Comparison of ENCODE assay signal across 11 mouse cellular contexts in genomic region chr9:59056281-59056680, GRCm38 (mm10). TPM values are rescaled to one million over a fixed set of nuclear protein-coding genes. Genes with fewer than 3 reads are reported as not detected.
DNase-seq lines count a peak whose midpoint lies in the region.
"Had no signal": no experiment of that assay in that cellular context is flagged by ENCODE, and none has a peak within 500 bp of the region (broad histone marks: within the 10 kb centered on the region; RNA-seq: fewer than 3 reads in every experiment).

No protein-coding gene starts in this region.

- peak; percentile 43 for DNase-seq in heart, adult 18-20 months
- no peak for DNase-seq in heart, postnatal 4 days
- peak; percentile 82 for DNase-seq in adrenal gland, adult 2 months
- peak; percentile 9 to 24 for DNase-seq in heart, postnatal 14 days
- DNase-seq in lung, postnatal 25 days (ENCODE audit: low spot score): peak; percentile 66
- no peak for DNase-seq in layer of hippocampus, postnatal 36 days
- DNase-seq in urinary bladder, postnatal 10 days (ENCODE audit: low spot score): no peak
- no peak for DNase-seq in left cerebral cortex, adult 9 months (ENCODE audit: low spot score in 2 of 2)
- DNase-seq: liver; right cerebral cortex, adult 18-20 months; thymus, adult 2 months had no signal

- intact Hi-C loops in heart, postnatal 14 days (cut with DNase I): no loop called here

RNA-seq across cellular contexts. Expression of gene Neo1, which starts 20.0 kb away (rescaled TPM):
- total RNA-seq in heart, adult 18-20 months (2021): 10 to 100 TPM; 47.4 to 51.6 TPM
- 10 to 100 TPM; 72.3 to 72.8 TPM for total RNA-seq in heart, postnatal 4 days (2021)
- 10 to 100 TPM; 46.6 to 65.6 TPM for total RNA-seq in adrenal gland, adult 2 months (2021)
- 24.3 and 26.1 TPM in 2 replicates for polyA plus RNA-seq in adrenal gland, adult 2 months (2012; rRNA removed)
- 10 to 100 TPM; 44.4 to 50.3 TPM for total RNA-seq in heart, postnatal 14 days (2021)
- 10 to 100 TPM; 80.2 to 80.9 TPM for total RNA-seq in layer of hippocampus, postnatal 36 days (2021)

Comparison
In these comparisons a context has a peak if more than half of its experiments do, and no peak if none do; other contexts are left out.
1. DNase-seq: peak in heart, adult 18-20 months (2 of 2), adrenal gland, adult 2 months (single experiment), heart, postnatal 14 days (2 of 2) and lung, postnatal 25 days (single experiment); none in heart, postnatal 4 days (single experiment), layer of hippocampus, postnatal 36 days (0 of 2), urinary bladder, postnatal 10 days (single experiment) and left cerebral cortex, adult 9 months (0 of 2).